Mouse (Mus musculus) cortical plate, adult 2 months (tissue): ENCODE measurements at regions not wholly inside any gene's neighbourhood (a gene's known extent, or its start where the extent isn't known, plus 50 kb on each side); places are given as distances from the start of the nearest gene placed in this dataset.

ENCODE experiments used
- CTCF ChIP-seq: fragments of 200-500 bp; IDR thresholded peaks from 2 replicates; pipeline ENCODE4 v1.5.1; 2011; ENCODE audit warnings: mild to moderate bottlenecking, control low read depth, low read length; ENCODE audit not compliant: insufficient read depth; ENCODE audit errors: extremely low read depth
- POLR2A ChIP-seq: fragments of 200-500 bp; IDR thresholded peaks from 2 replicates; pipeline ENCODE4 v1.6.1; 2011; ENCODE audit warnings: mild to moderate bottlenecking, low read length, control low read depth; ENCODE audit not compliant: insufficient read depth; ENCODE audit errors: extremely low read depth

DNA sequence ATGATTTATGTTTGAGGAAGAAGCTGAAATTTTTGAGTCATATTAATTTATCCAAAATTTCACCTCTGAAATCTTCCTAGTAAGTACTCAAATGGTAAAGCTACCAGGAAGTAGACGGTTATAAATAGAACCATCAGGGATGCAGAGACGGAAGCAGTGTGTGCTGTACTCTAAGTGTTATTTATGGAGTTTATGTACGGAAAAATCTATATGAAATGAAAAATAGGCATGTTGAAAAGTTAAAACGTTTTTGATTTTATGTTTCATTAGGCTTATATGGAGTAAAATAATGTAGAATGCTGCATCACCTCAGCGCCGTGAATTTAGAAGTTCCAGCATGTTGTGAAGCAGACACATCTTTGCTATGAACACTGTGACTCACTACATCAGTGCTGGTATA, 149.1 kb upstream of the Cypt12 start:
- no peak for TF ChIP-seq POLR2A
- no peak for TF ChIP-seq CTCF
